Mouse (Mus musculus) neural tube, embryonic 11.5 days (tissue): Measurements from ENCODE around the gene Ntn5. TPM values are rescaled to one million over a fixed set of nuclear protein-coding genes. Genes with fewer than 3 reads are reported as not detected.

Experiments
- ATAC-seq: fragments of 200-750 bp; cut with Nextera tagmentation; 2 replicates; pipeline ENCODE4 v1.8.0; 2017; ENCODE audit warnings: moderate number of reproducible peaks, mild to moderate bottlenecking, moderate TSS enrichment, moderate library complexity; ENCODE audit not compliant: insufficient read depth, low FRiP score, low TSS enrichment
- DNase-seq: peaks from one replicate; pipeline ENCODE4 v3.0.0-alpha.2; 2015; ENCODE audit warnings: low spot score
- H3K27ac ChIP-seq: fragments of 300-500 bp; sonication (generic); 2 replicates; pipeline ENCODE4 v1.5.1; 2014; ENCODE audit warnings: low read depth, mild to moderate bottlenecking, low read length
- H3K27me3 ChIP-seq: fragments of 300-500 bp; sonication (generic); 2 replicates; pipeline ENCODE4 v1.6.1; 2014; ENCODE audit warnings: mild to moderate bottlenecking, low read length, mixed read lengths; ENCODE audit not compliant: control insufficient read depth, insufficient read depth
- H3K36me3 ChIP-seq: fragments of 300-500 bp; sonication (generic); 2 replicates; pipeline ENCODE4 v1.6.1; 2014; ENCODE audit warnings: mild to moderate bottlenecking, low read length, moderate library complexity, mixed read lengths; ENCODE audit not compliant: control insufficient read depth, insufficient read depth
- H3K4me1 ChIP-seq: fragments of 300-500 bp; sonication (generic); 2 replicates; pipeline ENCODE4 v1.6.1; 2014; ENCODE audit warnings: low read length, mixed read lengths; ENCODE audit not compliant: control insufficient read depth, insufficient read depth
- H3K4me2 ChIP-seq: fragments of 300-500 bp; sonication (generic); 2 replicates; pipeline ENCODE4 v1.6.1; 2014; ENCODE audit warnings: low read depth, mild to moderate bottlenecking, moderate library complexity
- H3K4me3 ChIP-seq: fragments of 300-500 bp; sonication (generic); 2 replicates; pipeline ENCODE4 v1.5.1; 2014; ENCODE audit warnings: low read depth, low read length
- H3K9ac ChIP-seq: fragments of 300-500 bp; sonication (generic); 2 replicates; pipeline ENCODE4 v1.6.1; 2014; ENCODE audit warnings: mild to moderate bottlenecking, low read length
- H3K9me3 ChIP-seq: fragments of 300-500 bp; sonication (generic); 2 replicates; pipeline ENCODE4 v1.6.1; 2016; ENCODE audit warnings: low read length; ENCODE audit not compliant: control insufficient read depth
- WGBS: fragments of 180-500 bp; shearing (Covaris S2); extraction: QIAGEN DNeasy Blood & Tissue Kit; methylation state at CpG from one replicate; pipeline ENCODE4 v1.1.7; 2014; 5-methylcytosine and 5-hydroxymethylcytosine counted together
- polyA plus RNA-seq: library from polyadenylated mRNA; unstranded; fragments of >200 nt; fragmentation: Nextera tagmentation; extraction: Ambion mirVana; gene quantifications from 2 replicates; pipeline ENCODE4 v1.2.1, GENCODE M21; 2014

The Ntn5 gene
- polyA plus RNA-seq, 1 experiment from 2014 or later, result 1.4 TPM

GRCm38 (mm10) chr7:45701072-45701471, 17.2 kb downstream of the Ntn5 start:
- DNase-seq (no peak), ATAC-seq (no peak)
- Histone ChIP-seq H3K9me3 (no peaks in the 10 kb centered on the region), H3K4me2 (peak overlapping the region; percentile 79), H3K9ac (peak overlapping the region; percentile 41), H3K4me1 (peaks cover 23% of the 10 kb centered on the region), H3K27me3 (peaks cover 17% of the 10 kb centered on the region), H3K4me3 (peak overlapping the region; percentile 39), H3K36me3 (no peaks in the 10 kb centered on the region), H3K27ac (peak overlapping the region; percentile 56; the same call in 1 of the 2 replicates)
- 28% methylated on average over 11 of the region's 11 CpGs for WGBS

GRCm38 (mm10) chr7:45701607-45702006, 17.8 kb downstream of the Ntn5 start:
- Histone ChIP-seq H3K4me2 (no peak overlapping the region; the same call in 1 of the 2 replicates), H3K9me3 (no peaks in the 10 kb centered on the region), H3K27ac (no peak overlapping the region), H3K36me3 (no peaks in the 10 kb centered on the region), H3K4me3 (no peak overlapping the region), H3K27me3 (peaks cover 17% of the 10 kb centered on the region), H3K9ac (no peak overlapping the region), H3K4me1 (peaks cover 28% of the 10 kb centered on the region)
- no peak for ATAC-seq
- WGBS, result 87% methylated on average over 11 of the region's 11 CpGs
- no peak for DNase-seq

GRCm38 (mm10) chr7:45702316-45702715, 18.5 kb downstream of the Ntn5 start:
- H3K4me2 ChIP-seq, result no peak overlapping the region
- H3K27ac ChIP-seq, result no peak overlapping the region
- H3K4me1 ChIP-seq, result peaks cover 33% of the 10 kb centered on the region
- DNase-seq, result no peak
- no peaks in the 10 kb centered on the region for H3K36me3 ChIP-seq
- WGBS, result 90% methylated on average over 11 of the region's 11 CpGs
- H3K4me3 ChIP-seq, result no peak overlapping the region
- peaks cover 17% of the 10 kb centered on the region for H3K27me3 ChIP-seq
- no peak for ATAC-seq
- no peaks in the 10 kb centered on the region for H3K9me3 ChIP-seq
- no peak overlapping the region for H3K9ac ChIP-seq

- no peak overlapping the region for H3K4me3 ChIP-seq
- peak overlapping the region; percentile 98; the same call in 1 of the 2 replicates for H3K4me2 ChIP-seq
- no peak overlapping the region; the same call in 1 of the 2 replicates for H3K9ac ChIP-seq
- ATAC-seq (no peak), DNase-seq (no peak)
- H3K4me1 ChIP-seq, result peaks cover 40% of the 10 kb centered on the region
- H3K27me3 ChIP-seq, result peaks cover 17% of the 10 kb centered on the region
- no peaks in the 10 kb centered on the region for H3K9me3 ChIP-seq
- H3K36me3 ChIP-seq, result no peaks in the 10 kb centered on the region
- 87% methylated on average over 17 of the region's 17 CpGs for WGBS
- H3K27ac ChIP-seq, result no peak overlapping the region
Measured at GRCm38 (mm10) chr7:45702809-45703520, 19.1 kb downstream of the Ntn5 start.

- H3K27ac ChIP-seq, result peak overlapping the region; percentile 70
- no peaks in the 10 kb centered on the region for H3K36me3 ChIP-seq
- no peak for ATAC-seq
- H3K4me1 ChIP-seq, result peaks cover 46% of the 10 kb centered on the region
- no peak for DNase-seq
- no peaks in the 10 kb centered on the region for H3K9me3 ChIP-seq
- peak overlapping the region; percentile 46 for H3K9ac ChIP-seq
- peaks cover 15% of the 10 kb centered on the region for H3K27me3 ChIP-seq
- H3K4me2 ChIP-seq, result peak overlapping the region; percentile 98
- WGBS, result 44% methylated on average over 12 of the region's 12 CpGs
- H3K4me3 ChIP-seq, result peak overlapping the region; percentile 28
Measured at GRCm38 (mm10) chr7:45703521-45704033, 19.8 kb downstream of the Ntn5 start.

- peaks cover 51% of the 10 kb centered on the region for H3K4me1 ChIP-seq
- no peaks in the 10 kb centered on the region for H3K36me3 ChIP-seq
- H3K4me2 ChIP-seq, result peak overlapping the region; percentile 98
- H3K9me3 ChIP-seq, result no peaks in the 10 kb centered on the region
- H3K9ac ChIP-seq, result peak overlapping the region; percentile 46
- H3K27me3 ChIP-seq, result peaks cover 13% of the 10 kb centered on the region
- ATAC-seq (peak; percentile 42), DNase-seq (peak; percentile 79)
- peak overlapping the region; percentile 28 for H3K4me3 ChIP-seq
- peak overlapping the region; percentile 70 for H3K27ac ChIP-seq
- whole genome bisulfite sequencing, result 2% methylated on average over 13 of the region's 13 CpGs
Measured at GRCm38 (mm10) chr7:45704046-45704559, 20.3 kb downstream of the Ntn5 start.

- peaks cover 58% of the 10 kb centered on the region for H3K4me1 ChIP-seq
- under 1% methylated on average over 36 of the region's 36 CpGs for WGBS
- H3K9me3 ChIP-seq, result no peaks in the 10 kb centered on the region
Measured at GRCm38 (mm10) chr7:45704730-45705442, 21.1 kb downstream of the Ntn5 start, which contains the start of gene Dbp. Gene Dbp, plus strand, starts transcription at chr7:45705088.

GRCm38 (mm10) chr7:45705443-45705864, 21.6 kb downstream of the Ntn5 start:
- H3K27me3 ChIP-seq, result peaks cover under 1% of the 10 kb centered on the region
- DNase-seq (peak; percentile 42), ATAC-seq (no peak)
- H3K4me3 ChIP-seq, result peak overlapping the region; percentile 52
- H3K36me3 ChIP-seq, result no peaks in the 10 kb centered on the region
- H3K9me3 ChIP-seq, result no peaks in the 10 kb centered on the region
- peak overlapping the region; percentile 20; the same call in 1 of the 2 replicates for H3K9ac ChIP-seq
- under 1% methylated on average over 21 of the region's 21 CpGs for WGBS
- H3K4me2 ChIP-seq, result peak overlapping the region; percentile 98
- H3K27ac ChIP-seq, result peak overlapping the region; percentile 58; the same call in 1 of the 2 replicates
- peaks cover 53% of the 10 kb centered on the region for H3K4me1 ChIP-seq

More at GRCm38 (mm10) chr7:45704730-45705442, 21.1 kb downstream of the Ntn5 start, which contains the start of gene Dbp:
- H3K36me3 ChIP-seq, result no peaks in the 10 kb centered on the region
- peak within 1 kb of the TSS; percentile 52 for H3K4me3 ChIP-seq
- peak within 1 kb of the TSS; percentile 98 for H3K4me2 ChIP-seq
- ATAC-seq, result peak; percentile 83
- peak; percentile 99 for DNase-seq
- H3K27me3 ChIP-seq, result peaks cover 6% of the 10 kb centered on the region
- peak within 1 kb of the TSS; percentile 46 for H3K9ac ChIP-seq
- peak within 1 kb of the TSS; percentile 70 for H3K27ac ChIP-seq
